Mouse (Mus musculus) large intestine, adult 2 months (tissue): Measurements from ENCODE around the gene Syne4. TPM values are rescaled to one million over a fixed set of nuclear protein-coding genes. Genes with fewer than 3 reads are reported as not detected.

ENCODE experiments used
- DNase-seq: peaks from one replicate; pipeline ENCODE4 v3.0.0-alpha.2; 2012; ENCODE audit warnings: low read depth, low spot score
- WGBS: fragments of 180-500 bp; shearing (Covaris S2); methylation state at CpG from one replicate; pipeline ENCODE4 v1.1.7; 2018; 5-methylcytosine and 5-hydroxymethylcytosine counted together
- polyA plus RNA-seq: library from polyadenylated mRNA; depleted of rRNA; stranded (reverse); fragments of >200 nt; gene quantifications from 2 replicates; pipeline ENCODE4 v1.2.3, GENCODE M21; 2012; rRNA removed

Gene Syne4
- 18.4 and 23.2 TPM in 2 replicates for polyA plus RNA-seq

DNA sequence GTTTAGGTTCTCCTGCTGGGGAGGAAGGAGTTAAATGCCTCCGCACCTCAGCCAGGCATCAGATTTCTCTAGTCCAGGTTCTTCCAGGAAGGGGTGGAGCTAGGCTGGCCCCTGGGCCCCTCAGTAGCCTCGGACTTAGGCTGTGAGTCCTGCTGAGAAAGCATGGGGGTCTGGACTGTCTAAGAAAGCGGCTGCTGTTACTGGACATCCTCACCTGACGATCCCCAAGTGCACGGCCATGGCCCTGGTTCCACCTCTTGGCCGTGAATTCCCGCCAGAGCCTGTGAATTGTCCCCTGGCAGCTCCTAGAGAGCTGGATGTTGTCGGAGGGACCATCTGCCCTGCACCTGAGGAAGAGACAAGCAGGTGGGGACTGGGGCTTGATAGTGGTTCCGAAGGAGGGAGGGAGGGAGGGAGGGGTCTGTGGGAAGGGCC is at the start of gene Syne4:
Gene Syne4, plus strand, starts transcription at position 87 of the 435 bp plus-strand sequence.
- no peak for DNase-seq
- 17% methylated on average over 9 of the region's 9 CpGs for WGBS

DNA sequence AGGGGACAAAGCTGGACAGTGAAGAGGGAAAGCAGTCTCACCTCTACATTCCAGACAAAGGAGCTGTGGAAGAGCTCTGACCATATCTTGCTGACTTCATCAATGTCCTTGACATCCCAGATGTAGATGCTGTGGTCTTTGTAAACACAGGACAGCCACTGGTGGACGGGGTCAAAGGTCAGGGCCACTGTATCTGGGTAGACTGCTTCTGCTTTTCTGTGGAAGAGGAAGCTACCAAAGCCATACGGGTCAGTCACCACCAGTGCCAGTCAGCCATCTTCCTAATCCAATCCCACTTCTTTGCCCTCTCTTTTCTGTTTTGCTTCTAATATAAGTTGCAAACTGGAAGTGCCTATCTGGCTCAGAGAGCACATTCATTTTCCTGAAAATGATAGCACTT is 49.6 kb upstream of the Syne4 start:
- whole genome bisulfite sequencing = 57% methylated on average over 2 of the region's 2 CpGs
- no peak for DNase-seq

DNA sequence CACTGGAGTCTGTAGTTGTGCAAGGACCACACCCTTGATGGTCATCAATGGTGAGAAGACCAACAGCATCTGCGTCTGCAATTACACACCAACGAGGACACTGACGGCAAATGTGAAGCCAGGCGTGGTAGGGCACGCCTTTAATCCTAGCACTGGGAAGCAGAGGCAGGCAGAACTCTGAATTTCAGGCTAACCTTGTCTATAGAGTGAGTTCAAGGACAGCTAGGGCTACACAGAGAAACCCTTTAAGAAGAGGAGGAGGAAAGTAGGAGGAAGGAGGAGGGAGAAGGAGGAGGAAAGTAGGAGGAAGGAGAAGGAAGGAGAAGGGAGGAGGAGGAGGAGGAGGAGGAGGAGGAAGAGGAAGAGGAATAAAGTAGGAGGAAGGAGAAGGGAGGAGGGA is 49.1 kb upstream of the Syne4 start:
- WGBS = 85% methylated on average over 5 of the region's 5 CpGs
- DNase-seq = no peak

DNA sequence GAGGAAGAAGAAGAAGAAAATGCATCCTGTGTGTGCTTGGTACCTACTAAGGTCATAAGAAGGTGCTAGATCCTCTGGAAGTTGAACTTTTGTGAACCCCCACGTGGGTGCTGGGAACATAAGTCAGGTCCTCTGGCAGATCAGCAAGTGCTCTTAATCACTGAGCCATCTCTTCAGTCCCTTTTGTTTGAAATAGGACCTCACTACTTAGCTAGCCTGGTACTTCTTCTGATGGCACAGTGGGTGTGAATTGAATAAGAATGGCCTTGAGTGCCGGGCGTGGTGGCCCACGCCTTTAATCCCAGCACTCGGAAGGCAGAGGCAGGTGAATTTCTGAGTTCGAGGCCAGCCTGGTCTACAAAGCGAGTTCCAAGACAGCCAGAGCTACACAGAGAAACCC is 48.7 kb upstream of the Syne4 start:
- DNase-seq = no peak
- 92% methylated on average over 7 of the region's 7 CpGs for WGBS

DNA sequence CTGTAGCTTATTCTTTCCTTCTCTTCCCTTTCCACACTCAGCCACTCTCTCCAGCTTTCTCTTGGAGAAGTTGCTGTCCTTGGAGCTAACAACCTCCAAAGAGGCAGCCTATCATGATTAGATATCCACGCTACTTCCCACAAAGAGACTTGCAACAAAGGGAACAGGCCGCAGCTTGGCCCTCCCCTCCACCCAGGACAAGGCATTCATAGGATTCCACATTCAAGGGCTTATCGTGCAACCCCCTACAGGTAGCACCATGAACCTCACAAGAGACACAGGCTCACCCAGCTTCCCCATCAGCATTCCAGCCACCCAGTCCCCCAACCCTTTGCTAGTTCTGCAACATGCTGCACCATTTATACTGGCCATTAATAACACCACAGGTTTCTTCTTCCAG is 47.8 kb upstream of the Syne4 start:
- WGBS = 92% methylated on average over 3 of the region's 3 CpGs
- no peak for DNase-seq

DNA sequence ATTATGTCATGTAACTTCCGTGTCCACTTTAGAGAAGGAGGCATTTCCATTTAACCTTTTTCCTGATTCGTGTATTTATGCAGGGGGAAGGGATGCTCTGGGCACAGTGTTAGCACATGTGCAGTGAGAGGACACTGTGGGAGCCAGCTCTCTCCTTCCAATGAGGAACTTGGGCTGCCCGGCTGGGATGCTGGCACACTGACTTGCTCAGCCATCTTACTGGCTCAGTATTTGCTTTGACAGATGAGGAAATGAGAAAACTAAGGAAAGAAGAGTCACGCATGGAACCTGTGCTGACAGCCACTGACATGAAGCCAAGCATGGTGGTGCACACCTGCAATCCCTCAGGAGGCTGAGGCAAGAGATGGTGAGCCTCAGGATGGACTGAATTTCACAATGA is 45.0 kb upstream of the Syne4 start:
- no peak for DNase-seq
- 82% methylated on average over 4 of the region's 4 CpGs for WGBS

DNA sequence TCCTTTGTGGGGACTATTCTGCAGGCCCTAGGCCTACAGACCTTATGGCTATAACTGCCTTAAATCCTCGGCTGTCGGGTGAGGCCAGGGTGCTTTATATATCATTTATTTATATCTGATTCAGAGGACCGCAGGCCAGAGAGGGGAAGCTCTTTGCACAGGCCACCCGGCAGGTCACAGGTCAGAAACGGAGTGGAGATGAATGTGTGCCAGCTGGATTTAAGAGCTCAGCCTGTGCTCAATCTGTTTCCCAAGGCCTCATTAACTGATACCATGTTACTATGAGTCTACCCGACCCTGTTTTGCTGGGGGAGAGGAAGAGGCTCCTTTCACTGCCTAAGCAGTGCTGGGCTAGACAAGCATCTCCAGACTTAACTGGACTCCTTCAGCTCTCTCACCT is 40.2 kb upstream of the Syne4 start:
- no peak for DNase-seq
- 74% methylated on average over 6 of the region's 6 CpGs for WGBS

DNA sequence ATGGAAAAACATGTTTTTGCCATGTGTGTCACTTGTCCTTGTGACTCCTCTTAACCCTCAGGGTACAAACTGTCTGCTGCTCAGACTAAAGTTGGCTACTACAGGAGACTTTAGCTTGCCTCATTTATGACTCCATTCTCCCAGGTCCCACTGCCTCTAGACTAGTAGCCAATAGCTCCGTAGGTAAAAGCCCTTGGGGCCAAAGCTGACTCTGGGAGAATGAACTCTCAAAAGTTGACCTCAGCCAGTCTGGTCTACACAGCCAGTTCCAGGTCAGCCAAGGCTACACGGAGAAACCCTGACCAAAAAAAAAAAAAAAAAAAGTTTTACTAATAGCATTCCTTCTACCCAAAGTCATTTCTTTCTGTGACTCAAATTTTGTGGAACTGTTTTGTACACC is 35.7 kb upstream of the Syne4 start:
- DNase-seq = no peak
- WGBS = 48% methylated on average over 2 of the region's 2 CpGs

DNA sequence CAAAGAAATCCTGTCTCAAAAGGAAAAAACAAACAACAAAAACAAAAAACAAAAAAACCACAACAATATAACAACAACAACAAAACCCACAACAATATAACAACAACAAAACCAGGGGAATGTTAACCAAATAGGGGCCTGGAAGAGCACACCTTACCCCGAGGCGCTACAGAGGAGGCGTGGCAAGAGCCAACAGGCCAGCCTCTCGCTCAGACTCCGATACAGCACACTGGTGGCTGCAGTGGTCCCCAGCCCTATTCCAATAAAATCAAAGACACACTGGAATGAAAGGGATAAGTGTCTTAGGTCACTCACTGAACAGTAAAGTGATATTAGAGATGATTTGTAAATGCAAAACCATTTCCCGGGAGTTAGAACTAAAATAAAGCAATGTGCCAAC is 35.1 kb upstream of the Syne4 start:
- WGBS = 2% methylated on average over 6 of the region's 6 CpGs
- no peak for DNase-seq

DNA sequence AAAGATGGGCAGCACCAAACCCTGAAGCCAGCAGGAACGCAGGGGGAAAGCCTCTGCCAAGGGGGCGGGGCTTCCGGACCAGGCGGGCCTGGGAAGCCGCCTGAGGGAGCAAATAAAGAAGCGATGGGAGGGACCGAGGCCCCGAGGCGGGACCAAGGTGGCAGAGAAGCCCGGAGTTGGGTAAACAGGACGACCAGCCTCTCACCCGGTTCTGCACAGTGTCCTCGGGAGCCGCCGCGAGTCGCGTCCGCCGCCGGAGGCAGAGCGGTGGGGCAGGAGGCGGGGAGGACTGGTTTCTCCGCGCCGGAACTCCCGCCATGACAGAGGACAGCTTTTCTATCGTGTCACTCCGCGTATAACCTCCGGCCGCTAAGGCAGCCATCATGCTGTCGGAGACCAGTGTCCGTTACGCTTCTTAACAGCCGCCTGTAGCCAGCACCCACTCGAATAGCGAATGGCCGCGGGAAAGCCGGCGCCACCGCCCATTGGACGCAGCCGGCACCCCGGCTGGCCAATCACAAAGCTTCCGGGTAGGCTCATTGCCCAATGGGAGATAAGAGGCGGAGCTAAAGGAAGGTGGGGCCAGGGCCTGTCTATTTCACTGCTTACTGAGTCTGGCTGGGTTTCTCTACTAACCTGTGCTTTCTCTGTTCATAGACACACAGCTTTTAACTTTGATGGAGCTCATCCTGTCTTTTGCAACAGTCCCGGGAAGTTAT is 34.5 kb upstream of the Syne4 start, which contains the start of the genes Thap8 and Wdr62:
Gene Thap8, plus strand, starts transcription at position 144 of the 719 bp plus-strand sequence.
Gene Wdr62, minus strand, starts transcription at position 469 of the 719 bp plus-strand sequence.
- under 1% methylated on average over 49 of the region's 49 CpGs for WGBS
- DNase-seq = peak; percentile 86

DNA sequence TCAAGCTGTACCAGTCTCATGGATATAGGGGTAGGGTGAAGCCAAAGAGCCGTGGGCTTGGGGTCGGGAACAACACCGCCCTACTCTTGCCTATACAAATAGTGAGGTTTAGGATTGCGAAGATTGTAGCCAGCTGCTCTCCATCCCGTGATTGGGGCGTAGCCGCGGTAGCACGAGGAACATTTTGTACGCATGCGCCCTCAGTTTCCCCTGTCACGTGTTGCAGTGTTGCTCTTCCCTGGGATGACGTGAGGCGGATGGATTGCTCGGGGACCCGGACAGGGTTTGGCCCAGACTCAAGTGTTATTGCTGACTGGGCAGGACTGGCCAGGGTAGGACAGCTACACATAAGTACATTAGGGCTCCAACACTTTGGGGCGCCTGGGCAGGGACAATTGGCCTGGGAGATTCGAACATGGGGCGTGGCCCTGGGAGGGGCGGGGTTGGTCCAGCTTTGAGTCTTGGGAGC is 33.9 kb upstream of the Syne4 start:
- whole genome bisulfite sequencing = under 1% methylated on average over 20 of the region's 20 CpGs
- peak; percentile 64 for DNase-seq

DNA sequence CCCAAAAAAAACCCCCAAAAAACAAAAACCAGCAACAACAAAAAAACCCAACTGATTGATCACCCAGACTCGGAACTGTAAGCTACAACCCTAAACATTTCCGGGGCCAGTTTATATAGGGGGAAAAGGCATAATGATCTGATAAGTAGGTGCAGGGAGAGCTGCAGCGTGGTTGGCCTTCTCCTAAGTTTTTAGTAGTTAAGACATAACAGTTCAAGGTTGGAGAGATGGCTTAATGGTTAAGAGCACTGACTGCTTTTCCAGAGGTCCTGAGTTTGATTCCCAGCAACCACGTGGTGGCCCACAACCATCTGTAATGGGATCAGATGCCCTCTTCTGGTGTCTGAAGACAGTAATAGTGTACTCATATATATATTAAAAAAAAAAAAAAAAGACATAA is 33.1 kb upstream of the Syne4 start:
- DNase-seq = no peak
- 78% methylated on average over 4 of the region's 4 CpGs for WGBS

DNA sequence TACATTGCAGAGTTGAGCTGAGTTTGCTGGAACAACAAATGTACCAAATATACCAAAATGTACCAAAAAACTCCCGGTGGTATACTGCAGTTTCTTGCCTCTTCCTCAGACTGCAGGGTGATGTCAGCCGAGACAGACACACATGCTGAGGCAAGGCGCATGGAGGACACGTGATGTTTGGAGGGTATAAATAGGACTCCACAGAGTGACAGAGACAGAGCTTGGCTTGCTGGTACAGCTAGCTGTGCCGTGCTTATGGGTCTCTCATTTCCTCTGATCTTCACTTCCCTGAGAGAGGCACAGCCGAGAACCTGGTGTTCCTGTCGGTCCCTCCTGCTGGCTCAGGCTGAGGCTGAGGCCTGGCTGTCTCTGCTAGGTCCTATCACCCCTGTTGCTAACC is 31.9 kb upstream of the Syne4 start:
- WGBS = 76% methylated on average over 7 of the region's 7 CpGs

DNA sequence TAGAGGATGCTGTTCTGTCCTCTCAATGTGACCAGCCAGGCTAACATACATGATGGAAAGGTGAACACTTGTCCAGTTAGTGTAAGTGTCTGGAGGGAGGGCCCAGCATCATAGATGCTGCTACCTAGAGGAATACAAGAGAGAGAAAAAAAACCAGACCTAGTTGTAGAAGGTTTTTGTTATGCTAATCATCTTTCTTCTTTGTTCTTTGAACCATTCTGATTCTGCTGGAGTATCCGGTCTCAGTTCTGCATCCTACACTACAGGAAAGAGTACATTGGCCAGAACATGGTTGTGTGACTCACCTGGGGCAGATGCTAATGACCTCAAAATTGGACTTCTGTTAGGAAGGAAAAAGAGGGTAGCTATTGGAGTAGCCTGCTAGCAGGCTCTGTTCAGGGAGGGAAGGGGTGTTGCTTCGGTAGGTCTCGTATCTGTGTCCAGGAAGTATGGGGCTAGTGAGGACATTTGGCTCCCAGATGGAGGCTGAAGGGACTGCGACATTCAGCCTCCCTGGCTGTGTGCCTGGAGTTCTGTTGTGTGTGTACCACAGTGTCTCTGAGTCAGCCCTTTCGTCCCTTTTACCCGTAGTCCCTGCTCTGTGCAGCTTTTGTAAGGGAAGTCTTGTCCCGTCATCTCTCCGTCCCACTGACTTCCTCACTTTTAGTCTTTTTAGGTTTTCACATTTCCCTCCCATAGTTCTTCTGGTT is 27.8 kb upstream of the Syne4 start:
- WGBS = 49% methylated on average over 8 of the region's 8 CpGs
- DNase-seq = no peak

More for the DNA sequence above, 31.9 kb upstream of the Syne4 start:
- DNase-seq = no peak

DNA sequence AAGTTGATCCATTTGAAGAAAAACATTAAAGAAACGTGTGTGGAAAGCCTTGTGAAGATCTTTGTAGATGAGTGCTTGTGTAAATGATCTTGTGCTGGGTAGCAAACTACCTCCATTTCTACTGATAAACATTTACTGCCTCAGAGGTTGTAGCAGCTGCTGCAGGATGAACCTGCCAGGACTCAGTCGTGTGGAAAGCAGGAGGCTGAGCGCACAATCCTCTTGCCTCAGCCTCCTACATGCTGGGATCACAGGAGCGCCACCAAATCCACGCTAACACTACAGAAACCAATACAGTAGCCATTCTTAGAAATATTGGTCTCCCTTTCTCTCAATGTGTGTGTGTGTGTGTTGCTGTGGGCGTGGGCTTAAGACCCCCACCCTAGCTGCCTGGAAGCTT is 26.6 kb upstream of the Syne4 start:
- 57% methylated on average over 6 of the region's 6 CpGs for WGBS
- no peak for DNase-seq

DNA sequence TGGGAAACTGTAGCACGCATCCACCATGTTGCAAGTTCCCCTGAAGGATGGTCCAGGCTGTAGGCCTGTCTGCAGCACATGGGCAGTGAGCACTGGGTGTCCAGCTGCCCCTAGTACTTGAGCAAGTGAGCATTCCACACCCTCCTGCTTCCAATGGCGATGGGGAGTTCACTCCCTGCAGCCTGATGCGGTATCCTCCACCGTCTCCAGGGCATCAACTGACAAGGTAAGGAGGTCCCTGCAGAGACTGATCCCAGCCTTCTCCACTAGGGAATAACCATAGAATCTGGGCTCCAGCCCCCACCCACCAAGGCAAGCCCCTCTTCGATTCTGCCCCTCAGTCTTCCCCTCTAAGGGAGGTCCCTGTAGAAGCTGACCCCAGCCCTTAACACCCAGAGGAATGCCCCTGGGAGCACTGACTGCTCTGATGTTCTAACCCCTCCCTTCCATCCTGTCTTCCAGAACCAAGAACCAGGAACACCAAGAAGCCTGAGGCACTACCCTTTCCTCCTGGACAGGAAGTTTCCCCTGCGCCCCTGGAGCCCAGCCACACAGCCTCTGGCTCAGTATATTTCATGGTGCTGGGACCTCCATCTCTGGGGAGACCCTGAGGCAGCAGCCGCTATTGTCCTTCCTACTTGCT is 25.4 kb upstream of the Syne4 start:
- WGBS = 71% methylated on average over 7 of the region's 7 CpGs
- DNase-seq = no peak

DNA sequence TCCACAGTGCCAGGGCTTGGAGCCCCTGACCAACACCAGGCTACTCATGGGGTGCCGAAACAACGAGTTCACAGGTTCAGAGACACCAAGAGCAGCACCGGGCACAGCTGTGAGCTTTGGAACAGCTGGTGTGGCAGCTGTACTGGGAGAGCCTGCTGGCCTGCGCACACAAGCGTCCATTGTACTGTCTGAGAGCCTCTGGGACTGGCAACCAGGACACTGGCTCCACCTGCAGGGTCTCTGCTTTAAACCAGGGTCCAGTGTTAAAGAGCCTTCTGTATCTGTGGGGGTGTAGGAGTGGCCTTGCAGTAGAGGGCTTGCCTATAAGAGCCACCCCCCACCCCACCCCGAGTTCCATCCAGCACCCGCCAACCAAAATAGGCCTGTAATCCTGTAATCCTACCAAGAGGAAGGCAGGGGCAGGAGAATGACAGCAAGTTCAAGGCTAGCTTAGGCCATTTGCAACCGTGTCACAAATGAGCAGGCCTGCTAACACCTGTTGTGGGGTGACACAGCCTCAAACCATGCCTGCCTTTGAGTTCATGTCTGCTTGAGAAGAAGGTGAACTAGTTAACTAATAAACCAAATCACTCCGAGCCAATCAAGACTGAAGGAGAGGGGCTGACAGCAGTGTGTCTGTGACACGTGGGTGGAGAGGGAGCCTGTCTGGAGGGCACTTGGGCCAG is 24.8 kb upstream of the Syne4 start:
- DNase-seq = no peak
- 57% methylated on average over 10 of the region's 10 CpGs for whole genome bisulfite sequencing

DNA sequence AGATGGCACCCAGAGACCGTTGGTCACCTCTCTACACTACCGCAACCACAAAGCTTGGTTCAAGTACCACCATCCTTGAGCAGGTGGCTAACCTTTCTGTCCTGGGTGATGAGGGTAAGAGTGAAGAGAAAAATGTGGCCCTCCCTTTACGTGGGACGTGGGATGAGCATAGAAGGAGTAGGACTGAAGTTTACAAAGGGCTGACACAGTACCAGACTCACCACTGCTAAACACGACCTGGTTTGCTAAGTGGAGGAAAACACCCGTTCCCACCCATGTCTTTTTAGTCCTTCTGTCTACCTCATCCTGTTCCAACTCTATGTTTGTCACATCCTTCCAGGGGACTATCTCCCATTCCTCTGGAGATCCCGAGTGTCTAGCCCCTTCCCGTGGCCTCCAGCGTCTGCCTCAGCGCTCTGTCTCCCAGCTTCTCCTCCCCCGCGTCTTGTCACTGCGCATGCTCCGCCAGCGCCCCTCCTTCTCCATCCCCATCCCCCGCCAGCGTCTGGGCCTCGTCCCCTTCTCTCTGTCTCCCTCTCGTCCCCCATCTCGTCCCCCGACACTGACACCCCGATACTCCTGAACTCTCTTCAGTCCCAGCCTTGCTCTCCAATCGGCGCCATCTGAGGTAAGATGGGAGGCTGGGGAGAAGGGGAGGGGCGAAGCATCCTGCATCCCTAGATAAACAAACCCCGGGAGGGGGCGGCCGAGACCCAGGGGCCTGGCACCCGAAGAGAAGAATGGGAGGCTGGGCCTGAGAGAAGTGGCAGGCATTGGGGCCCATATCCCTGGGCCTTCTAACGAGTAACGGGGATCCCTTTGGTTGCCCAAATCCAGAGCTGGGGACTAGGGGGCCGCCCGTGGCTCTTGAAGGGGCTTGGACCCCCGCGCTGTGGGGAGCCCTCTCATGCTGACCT is 23.1 kb upstream of the Syne4 start, which contains the start of gene Clip3:
Gene Clip3, plus strand, starts transcription at position 514 of the 917 bp plus-strand sequence.
- DNase-seq = no peak

DNA sequence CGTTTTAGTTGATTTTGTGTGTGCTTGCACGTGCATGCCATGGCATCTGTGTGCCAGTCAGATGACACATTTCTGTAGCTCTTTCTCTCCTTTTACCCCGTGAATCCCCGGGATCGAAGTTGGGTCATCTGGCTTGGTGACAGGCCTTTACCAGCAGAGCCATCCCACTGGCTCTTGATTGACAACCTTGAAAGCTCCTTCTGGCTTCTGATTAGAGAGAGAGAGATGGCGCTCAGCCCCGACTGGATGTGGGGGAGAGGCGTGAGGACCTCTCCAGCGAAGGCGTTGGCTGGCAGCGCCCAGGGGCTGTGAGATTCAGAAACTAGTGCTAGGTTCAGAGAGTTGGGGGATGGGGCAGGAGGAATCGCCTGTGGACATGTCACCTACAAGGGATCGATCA is 20.8 kb upstream of the Syne4 start:
- 76% methylated on average over 13 of the region's 13 CpGs for WGBS
- DNase-seq = no peak

More for the DNA sequence above, 23.1 kb upstream of the Syne4 start, which contains the start of gene Clip3:
- 11% methylated on average over 35 of the region's 35 CpGs for WGBS
